Mouse (Mus musculus) CH12.LX (cell line): ENCODE measurements around the gene Hlcs. TPM values are rescaled to one million over a fixed set of nuclear protein-coding genes. Genes with fewer than 3 reads are reported as not detected.

ENCODE experiments used
- DNase-seq: peaks from one replicate; pipeline ENCODE4 v3.0.0-alpha.2; 2013; ENCODE audit errors: extremely low read depth
- H3K27ac ChIP-seq: 2 replicates; pipeline ENCODE4 v1.5.1; 2012; ENCODE audit warnings: low read depth, mild to moderate bottlenecking, control low read depth, moderate library complexity; ENCODE audit not compliant: insufficient read depth
- H3K27me3 ChIP-seq: replicated peaks from 2 replicates; pipeline ENCODE3; 2012; ENCODE audit warnings: inconsistent platforms
- H3K36me3 ChIP-seq, 2 experiments: replicated peaks in 1 of 2; 2 replicates each; pipeline versions ENCODE3 to v1.6.1; 2012; ENCODE audit warnings: inconsistent platforms in 1 of 2, low read length in 1 of 2, mild to moderate bottlenecking in 1 of 2, mixed read lengths in 1 of 2, moderate library complexity in 1 of 2; ENCODE audit not compliant: control insufficient read depth in 1 of 2, insufficient read depth in 1 of 2
- H3K4me1 ChIP-seq, 2 experiments: 2 replicates each; pipeline ENCODE4 v1.6.1; 2012; ENCODE audit warnings: inconsistent platforms in 1 of 2, moderate library complexity in 1 of 2; ENCODE audit not compliant: insufficient read depth in 2 of 2, control insufficient read depth in 1 of 2
- H3K4me2 ChIP-seq: 2 replicates; pipeline ENCODE4 v1.6.1; 2012; ENCODE audit warnings: low read depth, mild to moderate bottlenecking, control low read depth; ENCODE audit not compliant: poor library complexity, insufficient read depth, severe bottlenecking
- H3K4me3 ChIP-seq, 3 experiments: fragments of 150-350 bp in 1 of 3; sonication (generic) in 1 of 3; replicated peaks in 1 of 3; 2 replicates each; pipeline versions ENCODE3 to v1.5.1; 2011 to 2012; ENCODE audit warnings: low read depth in 2 of 3, low read length in 2 of 3, mild to moderate bottlenecking in 2 of 3, moderate library complexity in 2 of 3, control low read depth in 1 of 3, improper control_type of control experiment in 1 of 3, inconsistent platforms in 1 of 3, mixed read lengths in 1 of 3; ENCODE audit not compliant: poor library complexity in 1 of 3
- H3K79me2 ChIP-seq: replicated peaks from 2 replicates; pipeline ENCODE4 v1.6.1; 2012; ENCODE audit warnings: mild to moderate bottlenecking, moderate library complexity; ENCODE audit not compliant: control insufficient read depth, poor library complexity, insufficient read depth, severe bottlenecking; ENCODE audit errors: extremely low read depth
- H3K9ac ChIP-seq: 2 replicates; pipeline ENCODE4 v1.6.1; 2012; ENCODE audit warnings: low read depth, mild to moderate bottlenecking, control low read depth, moderate library complexity; ENCODE audit not compliant: insufficient read depth
- H3K9me3 ChIP-seq: replicated peaks from 2 replicates; pipeline ENCODE3; 2012; ENCODE audit warnings: low read length, inconsistent platforms, mixed read lengths
- BHLHE40 ChIP-seq: IDR thresholded peaks from 2 replicates; pipeline ENCODE4 v1.6.1; 2011; ENCODE audit warnings: mild to moderate bottlenecking, low read depth, low read length, improper control_type of control experiment
- CTCF ChIP-seq, 2 experiments: IDR thresholded peaks in 1 of 2; conservative IDR thresholded peaks in 1 of 2; 2 replicates each; pipeline ENCODE4 v1.5.1; 2011 to 2012; ENCODE audit warnings: low read depth in 2 of 2, low read length in 2 of 2, improper control_type of control experiment in 1 of 2, inconsistent platforms in 1 of 2, mild to moderate bottlenecking in 1 of 2, moderate library complexity in 1 of 2
- ELF1 ChIP-seq: IDR thresholded peaks from 2 replicates; pipeline ENCODE4 v1.6.1; 2014; ENCODE audit warnings: low read depth, mild to moderate bottlenecking, inconsistent platforms, low read length, improper control_type of control experiment
- ETS1 ChIP-seq: conservative IDR thresholded peaks from 2 replicates; pipeline ENCODE4 v1.6.1; 2012; ENCODE audit warnings: low read depth, mild to moderate bottlenecking, inconsistent platforms, low read length, improper control_type of control experiment, moderate library complexity
- JUND ChIP-seq: conservative IDR thresholded peaks from 2 replicates; pipeline ENCODE4 v1.6.1; 2011; ENCODE audit warnings: low read depth, low read length, improper control_type of control experiment
- MAX ChIP-seq: IDR thresholded peaks from 2 replicates; pipeline ENCODE4 v1.6.1; 2011; ENCODE audit warnings: low read length, improper control_type of control experiment
- MAZ ChIP-seq: IDR thresholded peaks from 2 replicates; pipeline ENCODE4 v1.6.1; 2012; ENCODE audit warnings: low read depth, mild to moderate bottlenecking, inconsistent platforms, low read length, improper control_type of control experiment, moderate library complexity
- MXI1 ChIP-seq: IDR thresholded peaks from 2 replicates; pipeline ENCODE4 v1.6.1; 2011; ENCODE audit warnings: mild to moderate bottlenecking, low read depth, low read length, improper control_type of control experiment
- MYC ChIP-seq: IDR thresholded peaks from 2 replicates; pipeline ENCODE4 v1.6.1; 2011; ENCODE audit warnings: low read depth, mild to moderate bottlenecking, improper control_type of control experiment, low read length
- PAX5 ChIP-seq: IDR thresholded peaks from 2 replicates; pipeline ENCODE4 v1.6.1; 2012; ENCODE audit warnings: low read length, inconsistent platforms, mixed read lengths
- RAD21 ChIP-seq: IDR thresholded peaks from 2 replicates; pipeline ENCODE4 v1.6.1; 2011; ENCODE audit warnings: low read depth, mild to moderate bottlenecking, low read length, improper control_type of control experiment, moderate library complexity
- SMC3 ChIP-seq: IDR thresholded peaks from 2 replicates; pipeline ENCODE4 v1.6.1; 2011; ENCODE audit warnings: low read depth, low read length, improper control_type of control experiment
- USF2 ChIP-seq: conservative IDR thresholded peaks from 2 replicates; pipeline ENCODE4 v1.6.1; 2011; ENCODE audit warnings: low read depth, low read length, improper control_type of control experiment
- ZC3H11A ChIP-seq: IDR thresholded peaks from 2 replicates; pipeline ENCODE4 v1.6.1; 2012; ENCODE audit warnings: low read depth, mild to moderate bottlenecking, inconsistent platforms, low read length, improper control_type of control experiment
- ZKSCAN1 ChIP-seq: IDR thresholded peaks from 2 replicates; pipeline ENCODE4 v1.6.1; 2012; ENCODE audit warnings: low read depth, inconsistent platforms, low read length, improper control_type of control experiment, borderline replicate concordance
- dilution Hi-C: fragments of 300-500 bp; cut with MboI; formaldehyde crosslinking; loops from 2 replicates; pipeline ENCODE4 v1.14.3; 2020; ENCODE audit warnings: low sequenced_read_pairs; ENCODE audit not compliant: extremely low pct_unique_long_range_greater_than_20kb, extremely low pct_ligation_motif_present
- in situ Hi-C: fragments of 300-500 bp; cut with MboI; formaldehyde crosslinking; loops from 3 replicates; pipeline ENCODE4 v1.14.3; 2019; ENCODE audit warnings: low sequenced_read_pairs, low pct_ligation_motif_present, low pct_unique_long_range_greater_than_20kb, mixed read lengths
- polyA plus RNA-seq: library from polyadenylated mRNA; unstranded; fragments of >175 nt; gene quantifications from 2 replicates; pipeline ENCODE4 v1.2.1, GENCODE M21; 2012; ENCODE audit warnings: low read depth; ENCODE audit not compliant: insufficient read length
- total RNA-seq, 2 experiments: library from RNA; depleted of rRNA; stranded (reverse); fragments of 300-350 nt in 1 of 2; fragments of >200 nt in 1 of 2; gene quantifications; 2 replicates each; pipeline ENCODE4 v1.2.3; 2012 to 2014

The Hlcs gene
- total and polyA plus RNA-seq, 3 experiments: 5.3 to 12.5 (median 9.4) TPM

GRCm38 (mm10) chr16:94260938-94261630 lies 52.3 kb downstream of the Hlcs start:
- TF ChIP-seq BHLHE40: no peak
- no peak for TF ChIP-seq MXI1
- TF ChIP-seq, all 38 proteins: peak for 0
- H3K27ac ChIP-seq: no peak overlapping the region
- no peaks in the 10 kb centered on the region for H3K9me3 ChIP-seq
- no peaks in the 10 kb centered on the region for H3K27me3 ChIP-seq
- no peak for DNase-seq
- dilution Hi-C loops: no loop called here
- in situ Hi-C loops: loop anchor here (10.0 to 25.0 kb wide), 3 partner anchors 316 to 574 kb away; partner anchors contain the start of gene Cbr3
- no peaks in the 10 kb centered on the region for H3K79me2 ChIP-seq
- no peak overlapping the region for H3K4me3 ChIP-seq
- H3K4me1 ChIP-seq: 0 out of 4 replicates have a peak, but pooled peaks cover 0 to 3% of the 10 kb centered on the region in 2 experiments
- H3K36me3 ChIP-seq: peaks cover 24 to 89% of the 10 kb centered on the region in 2 experiments
- H3K9ac ChIP-seq: no peak overlapping the region
- no peak overlapping the region for H3K4me2 ChIP-seq

GRCm38 (mm10) chr16:94258366-94259310 lies 54.7 kb downstream of the Hlcs start:
- dilution Hi-C loops: no loop called here
- Histone ChIP-seq H3K27ac (no peak overlapping the region), H3K9ac (no peak overlapping the region), H3K4me2 (no peak overlapping the region), H3K36me3 (peaks cover 19 to 82% of the 10 kb centered on the region in 2 experiments), H3K79me2 (no peaks in the 10 kb centered on the region), H3K4me3 (no peak overlapping the region), H3K4me1 (0 out of 4 replicates have a peak, but pooled peaks cover 0 to 3% of the 10 kb centered on the region in 2 experiments), H3K27me3 (no peaks in the 10 kb centered on the region), H3K9me3 (no peaks in the 10 kb centered on the region)
- in situ Hi-C loops: loop anchor here (10.0 to 25.0 kb wide), 2 partner anchors 224 to 571 kb away; partner anchors contain the start of gene Cbr3
- TF ChIP-seq USF2 (no peak), ZKSCAN1 (peak; percentile 99), CTCF (conservative IDR thresholded peaks at IDR 0.05 in 1 of 2, IDR thresholded peaks at IDR 0.05 in 1 of 2; ENCODE audit: low read depth in 2 of 2, low read length in 2 of 2) (peak; percentile 97 to 99), MAZ (0 out of 2 replicates have a peak, but pooled peaks have one; percentile 34), BHLHE40 (no peak), ZC3H11A (peak; percentile 88), SMC3 (peak; percentile 97), ELF1 (peak; percentile 91), JUND (no peak), ETS1 (no peak), MYC (peak; percentile 78; the same call in 1 of the 2 replicates), MAX (peak; percentile 77), RAD21 (peak; percentile 100), PAX5 (no peak)
- peak; percentile 93 for DNase-seq
